Mouse (Mus musculus) left cerebral cortex, postnatal 36 days (tissue): Measurements from ENCODE around the gene Zfp593. TPM values are rescaled to one million over a fixed set of nuclear protein-coding genes. Genes with fewer than 3 reads are reported as not detected.
"Not testable (repeated sequence)": the region's sequence is repeated elsewhere in the genome, so short reads cannot be mapped to it uniquely, and the experiment has no call there.

Experiments used
- DNase-seq, 2 experiments: peaks; one replicate each; pipeline ENCODE4 v3.0.0; 2021 to 2022; ENCODE audit warnings: low spot score in 2 of 2, mixed read lengths in 1 of 2
- intact Hi-C: fragments of 180-260 bp; cut with DNase I; formaldehyde crosslinking; loops from one replicate; pipeline ENCODE4 v1.15.1; 2025
- total RNA-seq, 2 experiments: library from RNA; stranded (reverse); gene quantifications; 2 replicates each; pipeline ENCODE4 v1.2.3; 2021

Zfp593 gene
- total RNA-seq = 10 to 100 TPM in 1 of 2 experiments, 1 to 10 TPM in 1; 9.2 to 13.2 TPM

GRCm38 (mm10) chr4:134245148-134245843 is at the start of gene Zfp593:
Zfp593 (minus strand) TSS chr4:134245592.
- intact Hi-C loops = loop anchor here (5.0 kb wide), 2 partner anchors 58 to 112 kb away; partner anchors contain the start of gene Cep85
- peak; percentile 94 for DNase-seq

- no peak for DNase-seq
- intact Hi-C loops = loop anchor here (2.0 kb wide), 1 partner anchor 43 kb away; no protein-coding TSS in a partner anchor
These were observed 48.3 kb upstream of the Zfp593 start for GRCm38 (mm10) chr4:134293692-134294163.

GRCm38 (mm10) chr4:134293061-134293691 is 47.8 kb upstream of the Zfp593 start:
- intact Hi-C loops = loop anchor here (2.0 kb wide), 1 partner anchor 42 kb away; no protein-coding TSS in a partner anchor
- DNase-seq = no peak

GRCm38 (mm10) chr4:134292067-134292466 is 46.7 kb upstream of the Zfp593 start:
- intact Hi-C loops = loop anchor here (2.0 kb wide), 1 partner anchor 41 kb away; no protein-coding TSS in a partner anchor
- DNase-seq = peak; percentile 45 to 58

GRCm38 (mm10) chr4:134288397-134289256 is 43.2 kb upstream of the Zfp593 start:
- intact Hi-C loops = loop anchor here (5.0 kb wide), 1 partner anchor 69 kb away; no protein-coding TSS in a partner anchor
- DNase-seq = no peak

- intact Hi-C loops = loop anchor here (1.0 to 5.0 kb wide), 2 partner anchors 70 to 100 kb away; partner anchors contain the start of gene Cep85
- peak; percentile 76 to 77 for DNase-seq
These were observed 42.2 kb upstream of the Zfp593 start, which contains the start of gene Pdik1l for GRCm38 (mm10) chr4:134287575-134288025. Pdik1l (minus strand) TSS chr4:134287895.

- intact Hi-C loops = loop anchor here (1.0 to 5.0 kb wide), 2 partner anchors 70 to 100 kb away; partner anchors contain the start of gene Cep85
- DNase-seq = peak; percentile 96 to 99
These were observed 41.8 kb upstream of the Zfp593 start for GRCm38 (mm10) chr4:134287168-134287564.

GRCm38 (mm10) chr4:134286226-134287167 is 41.1 kb upstream of the Zfp593 start:
- no peak for DNase-seq
- intact Hi-C loops = loop anchor here (1.0 to 5.0 kb wide), 2 partner anchors 71 to 99 kb away; partner anchors contain the start of gene Cep85

- no peak for DNase-seq
- intact Hi-C loops = loop anchor here (5.0 kb wide), 1 partner anchor 72 kb away; no protein-coding TSS in a partner anchor
These were observed 39.5 kb upstream of the Zfp593 start for GRCm38 (mm10) chr4:134284942-134285341.

GRCm38 (mm10) chr4:134273417-134274345 is 28.3 kb upstream of the Zfp593 start:
- intact Hi-C loops = no loop called here
- no peak for DNase-seq

GRCm38 (mm10) chr4:134272731-134273416 is 27.5 kb upstream of the Zfp593 start:
- intact Hi-C loops = no loop called here
- no peak for DNase-seq

- intact Hi-C loops = no loop called here
- no peak for DNase-seq
These were observed 26.6 kb upstream of the Zfp593 start for GRCm38 (mm10) chr4:134271979-134272378.

GRCm38 (mm10) chr4:134269622-134270021 is 24.2 kb upstream of the Zfp593 start:
- DNase-seq, intact Hi-C loops: not testable (repeated sequence)

- DNase-seq = no peak
- intact Hi-C loops = no loop called here
These were observed 22.8 kb upstream of the Zfp593 start for GRCm38 (mm10) chr4:134268102-134268655.

- intact Hi-C loops = no loop called here
- DNase-seq = no peak
These were observed 20.6 kb upstream of the Zfp593 start for GRCm38 (mm10) chr4:134265860-134266585.

- intact Hi-C loops = no loop called here
- DNase-seq = peak in 1 of 2 experiments; percentile 27
These were observed 17.8 kb upstream of the Zfp593 start for GRCm38 (mm10) chr4:134263191-134263590.
